Mouse (Mus musculus) heart, embryonic 10.5 days (tissue): ENCODE data around the gene Tiparp. TPM values are rescaled to one million over a fixed set of nuclear protein-coding genes. Genes with fewer than 3 reads are reported as not detected.

Source experiments
- DNase-seq: peaks from one replicate; pipeline ENCODE4 v3.0.0-alpha.2; 2017; ENCODE audit warnings: low spot score
- H3K27ac ChIP-seq: fragments of 300-500 bp; sonication (generic); 2 replicates; pipeline ENCODE4 v1.5.1; 2016; ENCODE audit warnings: mild to moderate bottlenecking
- H3K27me3 ChIP-seq: fragments of 300-500 bp; sonication (generic); 2 replicates; pipeline ENCODE4 v1.6.1; 2016; ENCODE audit warnings: mild to moderate bottlenecking; ENCODE audit not compliant: poor library complexity, insufficient read depth, severe bottlenecking
- H3K36me3 ChIP-seq: fragments of 300-500 bp; sonication (generic); 2 replicates; pipeline ENCODE4 v1.6.1; 2016; ENCODE audit warnings: mild to moderate bottlenecking, moderate library complexity
- H3K4me1 ChIP-seq: fragments of 300-500 bp; sonication (generic); 2 replicates; pipeline ENCODE4 v1.6.1; 2016; ENCODE audit warnings: mild to moderate bottlenecking
- H3K4me3 ChIP-seq: fragments of 300-500 bp; sonication (generic); 2 replicates; pipeline ENCODE4 v1.5.1; 2016; ENCODE audit warnings: mild to moderate bottlenecking, moderate library complexity
- H3K9me3 ChIP-seq: fragments of 300-500 bp; sonication (generic); 2 replicates; pipeline ENCODE4 v1.6.1; 2016; ENCODE audit warnings: mild to moderate bottlenecking, moderate library complexity
- WGBS: fragments of 180-500 bp; shearing (Covaris S2); methylation state at CpG from one replicate; pipeline ENCODE4 v1.1.7; 2016; 5-methylcytosine and 5-hydroxymethylcytosine counted together
- polyA plus RNA-seq: library from polyadenylated mRNA; unstranded; fragments of >200 nt; fragmentation: Nextera tagmentation; extraction: Ambion mirVana; gene quantifications from 2 replicates; pipeline ENCODE4 v1.2.1, GENCODE M21; 2016

Gene Tiparp
- polyA plus RNA-seq, 1 experiment from 2014 or later: 51.3 TPM

DNA sequence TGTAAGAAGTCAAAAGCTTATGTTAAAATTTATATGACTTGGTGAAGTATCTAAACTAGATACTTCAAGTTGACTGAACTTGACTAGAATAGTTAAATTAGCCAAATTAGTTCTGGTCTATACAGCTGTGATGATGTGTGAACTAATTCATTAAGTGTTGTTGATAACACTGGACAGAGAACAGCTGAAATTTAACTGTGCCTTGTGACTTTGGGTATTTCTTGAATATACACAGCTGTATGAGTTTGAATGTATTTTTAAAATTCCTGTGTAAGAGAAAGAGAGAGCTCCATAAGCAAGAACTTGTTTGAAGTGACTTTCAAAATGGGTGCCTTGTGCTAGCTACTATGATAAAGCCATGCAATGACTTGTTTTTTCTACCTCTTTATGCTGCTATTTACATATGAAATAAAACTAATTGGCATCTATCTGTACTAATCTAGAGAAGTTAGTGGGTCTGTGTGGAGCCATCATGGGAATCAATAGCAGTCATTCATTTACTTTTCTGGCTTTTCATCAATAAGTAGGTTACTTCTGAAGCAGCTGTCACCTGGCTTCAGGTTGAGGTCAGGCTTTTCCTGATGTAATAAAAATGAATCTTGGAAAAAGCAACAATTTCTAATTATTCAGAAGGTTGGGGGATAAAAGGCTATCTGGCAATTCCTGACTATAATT, 7.0 kb downstream of the Tiparp start:
- DNase-seq: no peak
- no peaks in the 10 kb centered on the region for H3K9me3 ChIP-seq
- peaks cover 20% of the 10 kb centered on the region for H3K36me3 ChIP-seq
- H3K4me1 ChIP-seq: peaks cover 28% of the 10 kb centered on the region
- H3K4me3 ChIP-seq: no peak overlapping the region
- H3K27ac ChIP-seq: no peak overlapping the region
- H3K27me3 ChIP-seq: no peaks in the 10 kb centered on the region

DNA sequence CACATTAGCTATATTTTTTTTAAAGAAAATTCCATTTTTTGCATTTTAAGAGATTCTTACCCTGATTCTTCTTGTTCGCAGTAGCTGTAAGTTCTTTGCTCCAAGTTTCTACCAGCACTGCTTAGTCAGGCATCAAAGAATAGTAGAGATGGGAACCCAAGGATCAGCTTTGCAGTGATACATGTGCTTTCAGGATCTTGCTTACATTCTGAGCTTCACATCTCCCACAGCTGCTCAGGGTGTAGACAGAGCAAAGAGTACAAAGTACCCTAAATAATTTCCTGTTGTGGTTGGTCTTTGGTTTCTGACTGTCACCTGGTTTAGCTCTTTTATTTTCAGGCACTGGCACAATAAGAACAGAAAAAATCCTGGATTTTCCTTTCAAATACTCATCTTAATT, 9.1 kb downstream of the Tiparp start:
- no peaks in the 10 kb centered on the region for H3K27me3 ChIP-seq
- no peak for DNase-seq

GRCm38 (mm10) chr3:65540906-65541551, 12.8 kb downstream of the Tiparp start:
- H3K9me3 ChIP-seq: no peaks in the 10 kb centered on the region
- WGBS: 87% methylated on average over 6 of the region's 6 CpGs
- 0 out of 2 replicates have a peak, but pooled peaks cover 3% of the 10 kb centered on the region for H3K36me3 ChIP-seq
- no peak overlapping the region for H3K27ac ChIP-seq
- H3K4me1 ChIP-seq: peaks cover 22% of the 10 kb centered on the region
- H3K27me3 ChIP-seq: no peaks in the 10 kb centered on the region
- no peak overlapping the region for H3K4me3 ChIP-seq
- no peak for DNase-seq

More for the DNA sequence above, 9.1 kb downstream of the Tiparp start:
- 77% methylated on average over 1 of the region's 1 CpGs for WGBS
- Histone ChIP-seq H3K4me3 (no peak overlapping the region), H3K36me3 (peaks cover 11% of the 10 kb centered on the region), H3K9me3 (no peaks in the 10 kb centered on the region), H3K27ac (no peak overlapping the region), H3K4me1 (peaks cover 38% of the 10 kb centered on the region)

DNA sequence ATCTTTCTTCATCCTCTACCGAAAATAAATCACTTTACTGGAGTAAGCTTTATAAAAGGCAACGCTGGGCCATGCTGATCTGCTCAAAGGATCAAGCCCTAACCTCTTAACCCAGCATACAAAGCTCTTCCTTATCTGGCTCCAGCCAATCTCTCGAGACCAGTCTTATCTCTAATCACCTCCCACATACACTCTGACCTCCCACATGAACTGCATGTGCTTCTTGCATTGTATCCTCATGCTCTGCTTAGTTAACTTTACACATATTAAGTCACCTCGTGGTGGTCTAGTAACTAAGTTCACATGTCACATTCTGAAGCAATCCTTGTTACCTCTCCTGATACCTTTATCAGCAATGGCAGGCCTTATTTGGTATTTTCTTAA, 13.3 kb downstream of the Tiparp start:
- Histone ChIP-seq H3K4me1 (peaks cover 20% of the 10 kb centered on the region), H3K4me3 (no peak overlapping the region), H3K27me3 (no peaks in the 10 kb centered on the region), H3K9me3 (no peaks in the 10 kb centered on the region), H3K27ac (no peak overlapping the region), H3K36me3 (0 out of 2 replicates have a peak, but pooled peaks cover 3% of the 10 kb centered on the region)
- WGBS: 21% methylated on average over 4 of the region's 4 CpGs
- no peak for DNase-seq

DNA sequence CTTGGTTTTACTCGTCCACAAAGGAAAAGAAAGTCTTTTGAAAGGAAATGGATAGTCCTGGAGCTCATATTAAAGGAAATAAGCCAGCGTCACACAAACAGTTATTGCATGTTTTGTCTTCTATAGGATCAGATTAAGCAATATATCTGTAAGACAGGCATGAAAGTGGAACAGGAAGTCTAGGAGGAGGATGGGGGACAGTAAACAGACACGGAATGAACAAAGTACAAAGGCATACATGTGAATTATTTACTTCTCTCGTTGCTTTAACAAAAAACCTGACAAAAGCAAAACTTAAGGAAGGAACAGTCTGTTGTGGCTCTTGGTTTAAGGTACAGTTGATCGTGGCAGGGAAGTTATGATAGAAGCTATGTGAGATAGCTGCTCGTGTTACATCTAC, 21.6 kb downstream of the Tiparp start:
- WGBS: 84% methylated on average over 6 of the region's 6 CpGs

DNA sequence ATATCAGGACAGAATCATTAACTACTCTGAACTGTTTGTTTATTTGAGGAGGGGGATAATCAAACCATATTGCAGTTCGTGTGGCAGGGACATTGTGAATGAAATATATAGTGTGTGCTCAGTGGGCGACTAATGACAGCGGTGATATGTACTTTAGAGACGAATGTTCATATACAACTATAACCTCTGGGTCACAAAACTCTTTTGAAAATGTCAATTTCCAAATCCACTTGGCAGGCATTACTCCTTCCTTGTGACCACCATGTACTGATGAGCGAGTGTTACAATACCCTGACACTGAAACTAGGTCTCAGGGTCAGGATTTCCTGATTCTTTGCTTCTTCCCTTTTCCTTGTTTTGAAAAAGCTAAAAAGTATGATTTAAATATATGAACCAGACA, 22.9 kb downstream of the Tiparp start:
- no peaks in the 10 kb centered on the region for H3K27me3 ChIP-seq
- H3K36me3 ChIP-seq: peaks cover 35% of the 10 kb centered on the region
- no peaks in the 10 kb centered on the region for H3K9me3 ChIP-seq
- DNase-seq: no peak
- 90% methylated on average over 5 of the region's 5 CpGs for WGBS
- no peak overlapping the region for H3K4me3 ChIP-seq
- no peaks in the 10 kb centered on the region for H3K4me1 ChIP-seq
- H3K27ac ChIP-seq: no peak overlapping the region

More for the DNA sequence above, 21.6 kb downstream of the Tiparp start:
- Histone ChIP-seq H3K4me1 (no peaks in the 10 kb centered on the region), H3K9me3 (no peaks in the 10 kb centered on the region), H3K4me3 (no peak overlapping the region), H3K36me3 (peaks cover 35% of the 10 kb centered on the region), H3K27ac (no peak overlapping the region), H3K27me3 (no peaks in the 10 kb centered on the region)
- no peak for DNase-seq

- no peak overlapping the region for H3K27ac ChIP-seq
- peaks cover 24% of the 10 kb centered on the region for H3K36me3 ChIP-seq
- H3K9me3 ChIP-seq: no peaks in the 10 kb centered on the region
- H3K4me1 ChIP-seq: peaks cover 8% of the 10 kb centered on the region; the same call in 1 of the 2 replicates
- DNase-seq: no peak
- 87% methylated on average over 2 of the region's 2 CpGs for WGBS
- no peak overlapping the region for H3K4me3 ChIP-seq
- H3K27me3 ChIP-seq: no peaks in the 10 kb centered on the region
These were observed 26.4 kb downstream of the Tiparp start for GRCm38 (mm10) chr3:65554633-65555032.

DNA sequence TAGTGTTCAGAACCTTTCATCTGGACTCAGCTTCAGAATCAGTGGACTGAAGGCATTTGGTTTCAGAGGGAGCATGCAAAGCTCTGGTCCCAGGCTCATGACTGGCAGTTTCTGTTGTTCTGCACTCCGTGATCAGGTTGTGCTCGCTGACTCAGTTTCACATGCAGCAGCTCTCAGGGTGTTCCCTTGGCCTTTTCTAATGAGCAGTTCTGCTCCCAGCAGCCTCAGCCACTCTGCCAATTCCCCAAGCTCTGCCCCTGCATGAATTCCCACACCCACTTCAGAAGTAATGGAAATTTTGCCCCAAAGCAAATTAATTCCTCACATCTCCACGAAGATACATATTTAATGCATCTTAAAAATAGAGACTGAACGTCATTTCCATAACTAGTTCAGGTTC, 30.5 kb downstream of the Tiparp start:
- DNase-seq: no peak
- WGBS: 77% methylated on average over 4 of the region's 4 CpGs
- peaks cover 11% of the 10 kb centered on the region for H3K36me3 ChIP-seq
- no peaks in the 10 kb centered on the region for H3K27me3 ChIP-seq
- H3K27ac ChIP-seq: no peak overlapping the region
- no peaks in the 10 kb centered on the region for H3K9me3 ChIP-seq
- peaks cover 27% of the 10 kb centered on the region for H3K4me1 ChIP-seq
- no peak overlapping the region for H3K4me3 ChIP-seq

GRCm38 (mm10) chr3:65562212-65562611, 34.0 kb downstream of the Tiparp start:
- Histone ChIP-seq H3K36me3 (no peaks in the 10 kb centered on the region), H3K4me3 (no peak overlapping the region), H3K27ac (no peak overlapping the region), H3K27me3 (no peaks in the 10 kb centered on the region), H3K4me1 (peaks cover 41% of the 10 kb centered on the region), H3K9me3 (no peaks in the 10 kb centered on the region)
- DNase-seq: no peak
- 59% methylated on average over 9 of the region's 9 CpGs for WGBS

GRCm38 (mm10) chr3:65562694-65563093, 34.5 kb downstream of the Tiparp start:
- WGBS: 85% methylated on average over 3 of the region's 3 CpGs
- no peaks in the 10 kb centered on the region for H3K27me3 ChIP-seq

GRCm38 (mm10) chr3:65563926-65564624, 35.9 kb downstream of the Tiparp start:
- WGBS: 42% methylated on average over 6 of the region's 6 CpGs
- Histone ChIP-seq H3K9me3 (no peaks in the 10 kb centered on the region), H3K4me3 (no peak overlapping the region), H3K36me3 (no peaks in the 10 kb centered on the region), H3K27me3 (no peaks in the 10 kb centered on the region), H3K27ac (peak overlapping the region; percentile 59), H3K4me1 (peaks cover 33% of the 10 kb centered on the region)
- DNase-seq: no peak

More at GRCm38 (mm10) chr3:65562694-65563093, 34.5 kb downstream of the Tiparp start:
- Histone ChIP-seq H3K4me3 (no peak overlapping the region), H3K27ac (0 out of 2 replicates have a peak overlapping the region, but pooled peaks have one; percentile 30), H3K4me1 (peaks cover 41% of the 10 kb centered on the region), H3K9me3 (no peaks in the 10 kb centered on the region), H3K36me3 (no peaks in the 10 kb centered on the region)
- DNase-seq: no peak

- H3K36me3 ChIP-seq: no peaks in the 10 kb centered on the region
- H3K9me3 ChIP-seq: no peaks in the 10 kb centered on the region
- H3K4me1 ChIP-seq: peaks cover 39% of the 10 kb centered on the region
- H3K27ac ChIP-seq: no peak overlapping the region
- no peak overlapping the region for H3K4me3 ChIP-seq
- WGBS: 53% methylated on average over 9 of the region's 9 CpGs
- DNase-seq: no peak
- no peaks in the 10 kb centered on the region for H3K27me3 ChIP-seq
These were observed 37.6 kb downstream of the Tiparp start for GRCm38 (mm10) chr3:65565632-65566300.

GRCm38 (mm10) chr3:65569941-65570340, 41.7 kb downstream of the Tiparp start:
- no peak for DNase-seq
- Histone ChIP-seq H3K4me1 (peaks cover 26% of the 10 kb centered on the region), H3K4me3 (no peak overlapping the region), H3K27me3 (peaks cover 7% of the 10 kb centered on the region; the same call in 1 of the 2 replicates), H3K27ac (no peak overlapping the region), H3K36me3 (no peaks in the 10 kb centered on the region), H3K9me3 (no peaks in the 10 kb centered on the region)
